Mouse (Mus musculus) left cerebral cortex, adult 8-10 months (tissue): Measurements from ENCODE around the gene Rad54l2. TPM values are rescaled to one million over a fixed set of nuclear protein-coding genes. Genes with fewer than 3 reads are reported as not detected.

Source experiments
- DNase-seq, 2 experiments: peaks; one replicate each; pipeline ENCODE4 v3.0.0; 2022; ENCODE audit warnings: low spot score in 2 of 2
- total RNA-seq, 4 experiments: library from RNA; stranded (reverse); gene quantifications; 2 replicates each; pipeline ENCODE4 v1.2.4; 2022

The Rad54l2 gene
- total RNA-seq, result 10 to 100 TPM; 15.9 to 17.9 (median 17.0) TPM

- DNase-seq, result peak; percentile 56 to 75
Measured at GRCm38 (mm10) chr9:106788812-106789321, at the start of gene Rad54l2. TSS of gene Rad54l2 (minus strand) at chr9:106789194.

DNA sequence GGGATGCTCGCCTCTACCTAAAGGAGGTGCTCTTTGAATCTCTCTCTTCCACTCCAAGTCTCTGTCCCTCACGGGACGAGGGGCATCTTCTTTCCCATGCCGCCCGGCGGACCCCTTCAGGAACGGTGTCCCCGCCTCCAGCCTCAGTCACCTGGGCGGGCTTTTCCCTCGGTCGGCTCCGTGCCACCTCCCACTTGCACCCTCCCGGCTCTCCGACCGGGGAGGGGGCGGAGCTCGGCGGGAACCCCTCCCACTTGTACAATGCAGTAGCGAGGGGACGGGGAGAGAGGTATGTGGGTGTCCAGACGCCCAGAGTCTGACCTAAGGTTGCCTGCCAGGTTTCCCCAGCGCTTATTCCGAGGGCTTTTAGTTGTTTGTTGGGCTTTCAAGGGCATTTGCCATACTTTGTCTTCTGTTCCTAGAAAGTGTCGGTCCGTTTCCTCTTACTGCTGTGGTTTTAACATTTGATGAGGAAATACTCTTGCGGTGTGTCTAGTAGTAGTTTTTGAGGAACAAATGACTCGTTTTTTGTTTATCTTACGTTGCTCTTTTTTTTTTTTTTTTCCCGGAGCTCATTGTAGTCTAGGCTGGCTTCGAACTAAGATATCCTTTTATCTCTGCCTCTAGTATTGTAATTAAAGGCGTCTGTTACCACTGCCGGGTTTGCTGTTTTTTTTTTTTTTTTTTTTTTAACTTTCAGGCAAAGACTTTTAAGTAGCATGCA, 33.5 kb upstream of the Rad54l2 start:
- DNase-seq, result peak; percentile 54 to 70

DNA sequence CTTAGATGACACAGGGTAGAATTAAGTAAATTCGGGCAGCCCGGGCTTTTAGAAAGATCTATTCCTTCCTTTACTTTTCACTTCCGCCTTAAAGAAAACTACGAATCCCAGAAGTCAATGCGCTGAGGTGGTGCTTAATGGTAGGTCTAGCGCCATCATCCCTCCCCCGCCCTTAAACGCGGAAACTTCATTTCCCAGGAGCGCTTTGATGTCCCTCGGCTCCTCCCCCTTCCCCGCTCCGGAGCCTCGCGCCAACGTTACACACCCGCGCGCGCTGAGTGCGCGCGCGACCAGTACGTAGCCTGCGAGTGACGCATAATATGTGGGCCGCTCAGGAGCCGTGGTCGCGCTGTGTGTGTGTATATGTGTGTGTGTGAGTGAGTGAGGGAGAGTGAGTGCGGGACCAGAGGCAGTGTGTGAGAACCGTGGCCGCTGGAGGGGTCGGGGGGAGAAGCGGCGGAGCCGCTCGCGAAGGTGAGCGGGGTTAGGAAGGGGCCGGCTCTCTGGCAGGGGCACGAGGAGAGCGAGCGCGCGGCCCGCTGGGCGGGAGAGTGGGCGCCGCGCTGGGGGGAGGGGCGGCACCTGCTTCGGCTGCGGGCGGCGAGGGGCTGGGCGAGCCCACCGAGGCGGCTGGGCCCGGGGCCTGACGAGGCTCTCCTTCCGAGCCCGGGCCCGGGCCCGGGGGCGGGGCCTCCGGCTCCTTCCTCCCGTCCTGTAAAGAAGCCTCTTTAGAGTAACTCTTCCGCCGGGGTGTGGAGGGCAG, 32.8 kb upstream of the Rad54l2 start, which contains the start of gene Dcaf1:
TSS of gene Dcaf1 (plus strand) at position 257 of the 763 bp plus-strand sequence.
- peak; percentile 61 to 95 for DNase-seq

- DNase-seq, result no peak
Measured at GRCm38 (mm10) chr9:106821050-106821617, 32.1 kb upstream of the Rad54l2 start.

- no peak for DNase-seq
Measured at GRCm38 (mm10) chr9:106819201-106819600, 30.2 kb upstream of the Rad54l2 start.

DNA sequence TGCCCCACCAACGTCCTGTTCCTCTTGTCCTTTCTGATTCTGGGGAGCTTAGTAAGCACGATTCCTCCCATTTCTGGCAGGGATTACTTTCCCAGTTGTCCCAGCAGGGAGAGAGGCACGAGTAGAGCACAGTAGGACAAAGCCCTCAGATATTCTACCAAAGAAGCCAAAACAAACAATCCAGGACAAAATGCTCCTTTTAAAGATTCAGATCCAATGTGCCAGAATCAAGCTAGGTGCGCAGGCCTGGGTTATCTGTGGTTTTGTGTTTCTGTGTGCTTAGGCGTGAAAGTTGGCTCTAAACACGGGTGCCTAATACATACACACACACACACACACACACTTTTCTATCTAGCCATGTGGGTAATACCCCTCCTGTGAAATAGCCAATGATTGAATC, 29.2 kb upstream of the Rad54l2 start:
- no peak for DNase-seq

DNA sequence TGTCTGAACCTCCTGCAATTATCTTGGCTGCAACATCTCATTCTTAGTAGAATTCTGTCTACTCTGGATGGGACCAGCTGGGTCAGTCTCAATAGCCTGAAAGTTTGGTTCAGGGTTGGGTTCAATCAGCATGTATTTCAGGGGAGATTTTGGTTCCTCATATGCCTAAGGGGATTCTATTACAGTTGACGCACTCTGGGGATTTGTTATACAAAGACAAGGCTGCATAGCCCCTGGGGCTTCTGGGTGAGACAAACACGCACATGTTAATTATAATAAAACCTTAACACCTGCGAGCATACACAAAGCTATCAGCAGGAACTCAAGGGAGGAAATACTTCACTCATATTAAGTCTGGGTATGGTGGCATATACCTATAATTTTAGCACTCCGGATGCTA, 17.5 kb upstream of the Rad54l2 start:
- no peak for DNase-seq

GRCm38 (mm10) chr9:106790831-106791230, 1.8 kb upstream of the Rad54l2 start:
- DNase-seq, result no peak

DNA sequence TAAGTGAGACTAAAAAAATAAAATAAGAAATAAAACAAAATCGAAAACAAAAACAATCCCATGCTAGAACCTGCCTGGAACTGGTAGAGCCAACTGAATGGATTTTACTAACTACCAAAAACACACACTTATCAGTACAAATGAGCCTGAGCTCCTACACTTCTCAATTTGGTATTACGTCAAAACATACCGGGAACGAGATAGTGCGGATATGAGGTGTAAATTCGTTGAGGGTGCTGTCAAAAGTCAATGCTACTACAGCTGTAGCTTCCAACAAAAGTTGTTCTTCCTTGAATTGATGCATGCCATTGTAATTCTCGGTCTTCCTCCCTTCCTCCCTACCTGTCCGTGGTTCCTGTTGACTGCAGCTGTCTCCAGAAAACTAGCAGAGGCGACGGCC, 369 bp upstream of the Rad54l2 start:
- DNase-seq, result no peak

GRCm38 (mm10) chr9:106787979-106788811, 799 bp downstream of the Rad54l2 start:
- no peak for DNase-seq

- DNase-seq, result no peak
Measured at GRCm38 (mm10) chr9:106785206-106785605, 3.8 kb downstream of the Rad54l2 start.

GRCm38 (mm10) chr9:106783554-106783953, 5.4 kb downstream of the Rad54l2 start:
- DNase-seq, result no peak

DNA sequence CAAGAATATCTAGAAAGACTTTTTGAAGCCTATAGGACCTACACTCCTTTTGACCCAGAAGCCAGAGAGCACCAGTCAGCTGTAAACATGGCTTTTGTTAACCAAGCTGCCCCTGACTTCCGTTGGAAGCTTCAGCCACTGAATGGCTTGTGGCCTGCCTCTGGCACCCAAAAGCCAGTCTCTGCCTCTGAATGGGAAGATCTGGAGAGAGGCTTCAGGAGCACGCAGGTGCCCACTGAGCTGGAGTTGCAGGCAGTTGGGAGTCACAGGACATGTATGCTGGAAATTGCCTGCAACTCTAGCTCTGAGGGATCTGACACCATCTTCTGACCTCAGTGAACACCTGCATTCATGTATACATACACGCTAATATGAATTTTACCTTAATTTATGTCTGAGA, 8.9 kb downstream of the Rad54l2 start:
- DNase-seq, result no peak

DNA sequence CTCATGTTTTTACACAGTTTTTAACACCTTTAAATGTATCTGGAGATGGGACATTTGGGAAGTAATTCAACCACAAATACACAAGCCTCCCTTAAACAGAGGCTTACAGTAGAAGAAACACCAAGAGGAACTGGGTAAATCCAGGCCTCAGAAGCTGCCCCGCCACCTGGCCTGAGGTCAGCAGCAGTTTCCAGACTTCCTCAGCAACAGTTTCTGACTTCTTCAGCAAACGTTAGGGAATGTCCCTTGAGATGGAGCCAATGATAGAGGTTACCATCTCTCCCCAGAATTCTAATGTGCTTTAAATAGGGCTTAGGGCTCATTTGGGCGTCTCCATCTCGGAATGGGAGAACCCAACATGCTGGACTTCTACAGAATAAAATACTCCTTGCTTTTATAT, 10.7 kb downstream of the Rad54l2 start:
- no peak for DNase-seq

- no peak for DNase-seq
Measured at GRCm38 (mm10) chr9:106777423-106777822, 11.6 kb downstream of the Rad54l2 start.

GRCm38 (mm10) chr9:106776116-106776515, 12.9 kb downstream of the Rad54l2 start:
- DNase-seq, result no peak

DNA sequence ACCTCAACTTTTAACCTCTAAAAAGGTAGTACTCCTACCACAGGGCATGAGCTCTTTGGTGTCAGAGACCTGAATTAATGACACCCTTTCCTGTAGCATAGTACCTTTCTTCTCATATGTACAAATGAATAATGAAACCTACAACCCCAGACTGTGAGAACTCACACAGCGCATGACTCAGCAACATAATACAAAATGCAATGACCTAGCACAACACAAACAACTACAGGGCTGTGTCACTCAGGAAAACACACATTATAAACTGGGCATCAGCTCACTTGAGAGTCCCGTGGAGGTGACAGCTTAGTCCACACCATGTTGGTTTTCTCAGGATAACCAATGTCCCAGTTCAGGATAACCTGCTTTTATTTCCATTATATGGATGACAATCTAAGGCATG, 17.2 kb downstream of the Rad54l2 start:
- DNase-seq, result no peak

GRCm38 (mm10) chr9:106770216-106770615, 18.8 kb downstream of the Rad54l2 start:
- DNase-seq, result no peak

- no peak for DNase-seq
Measured at GRCm38 (mm10) chr9:106769781-106770180, 19.2 kb downstream of the Rad54l2 start.

DNA sequence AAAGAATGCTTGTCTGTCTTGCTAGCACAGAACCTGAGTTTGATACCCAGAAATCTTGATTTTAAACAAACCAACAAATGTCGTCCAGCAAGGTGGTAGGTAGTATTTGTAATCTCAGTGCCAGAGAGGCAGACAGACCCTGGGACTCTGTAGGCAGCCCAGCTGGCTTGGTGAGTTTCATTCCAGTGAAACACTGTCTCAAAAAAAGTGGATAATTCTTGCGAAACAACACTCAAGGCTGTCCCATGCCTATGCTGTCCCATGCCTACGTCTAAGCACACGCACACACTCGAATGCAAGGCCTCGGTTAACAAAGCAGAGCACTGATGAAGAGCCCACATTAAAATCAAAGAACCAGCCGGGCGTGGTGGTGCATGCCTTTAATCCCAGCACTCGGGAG, 32.6 kb downstream of the Rad54l2 start:
- DNase-seq, result no peak

DNA sequence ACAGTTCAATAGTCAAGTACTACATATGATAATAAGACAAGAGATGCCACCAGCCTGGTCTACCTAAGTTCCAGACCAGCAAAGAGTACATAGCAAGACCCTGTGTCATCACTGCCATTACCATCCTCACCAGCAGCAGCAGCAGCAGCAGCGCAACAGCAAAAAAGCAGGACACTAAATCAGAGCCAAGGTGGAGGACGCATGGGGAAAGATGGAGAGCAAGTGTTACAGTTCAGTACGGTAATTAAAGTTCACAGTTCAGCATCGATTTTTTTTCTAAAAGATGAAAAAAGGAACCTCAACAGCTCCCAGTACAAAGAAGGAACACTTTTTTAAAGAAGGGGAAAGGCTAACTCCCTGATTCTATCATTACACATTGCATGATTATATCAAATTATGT, 33.2 kb downstream of the Rad54l2 start:
- no peak for DNase-seq
